Mouse (Mus musculus) inflammation-experienced regulatory T-cells, adult 16 weeks (primary cell): Measurements from ENCODE around the gene Sh3yl1. TPM values are rescaled to one million over a fixed set of nuclear protein-coding genes. Genes with fewer than 3 reads are reported as not detected.

ENCODE experiments used
- polyA plus RNA-seq: library from polyadenylated mRNA; unstranded; fragments of 100-300 nt; shearing (Covaris generic); gene quantifications from one replicate; pipeline ENCODE4 v1.2.1, GENCODE M21; 2017

Sh3yl1 gene
- 1.0 TPM for polyA plus RNA-seq

GRCm38 (mm10) chr12:30911261-30912047 lies at the start of gene Sh3yl1, which contains the start of gene Acp1:
TSS of gene Sh3yl1 (plus strand) at chr12:30911668.
TSS of gene Acp1 (minus strand) at chr12:30911589.

GRCm38 (mm10) chr12:30883986-30884621 lies 27.4 kb upstream of the Sh3yl1 start, which contains the start of gene Alkal2:
TSS of gene Alkal2 (plus strand) at chr12:30884322.

Other genes starting within 250 kb of the Sh3yl1 start
- not detected for gene Alkal2, start 27.3 kb upstream of the Sh3yl1 start, polyA plus RNA-seq
- 66.4 TPM for gene Acp1, start 79 bp upstream of the Sh3yl1 start, polyA plus RNA-seq
- 0.80 TPM for gene Fam110c, start 162.2 kb downstream of the Sh3yl1 start, polyA plus RNA-seq